Mouse (Mus musculus) urinary bladder, postnatal 14 days (tissue): ENCODE measurements around the gene Gm3739.
"Not testable (repeated sequence)": the region's sequence is repeated elsewhere in the genome, so short reads cannot be mapped to it uniquely, and the experiment has no call there.

Source experiments
- DNase-seq: peaks from one replicate; pipeline ENCODE4 v3.0.0; 2021; ENCODE audit warnings: low spot score

Gm3739 gene

DNA sequence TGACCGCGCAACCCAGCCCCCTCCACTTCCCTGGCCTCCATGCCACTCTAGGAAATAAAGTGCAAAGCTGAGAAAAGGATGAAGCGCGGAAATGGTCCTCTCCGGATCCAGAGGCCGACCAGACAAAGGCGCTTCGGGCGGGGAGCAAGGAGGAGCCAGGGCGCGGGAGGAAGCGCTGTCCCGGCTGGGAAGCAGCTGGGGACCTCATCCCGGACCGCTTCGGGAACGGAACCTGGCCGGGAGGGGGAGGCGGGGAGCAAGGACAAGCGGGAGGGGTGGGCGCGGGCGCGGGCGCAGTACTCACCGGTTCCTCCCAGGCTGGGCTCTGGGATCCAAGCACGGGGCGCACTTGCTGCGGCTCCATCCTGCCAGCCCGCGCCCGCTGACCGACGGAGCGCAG is at the start of gene Gm3739:
Gene Gm3739, minus strand, starts transcription at position 389 of the 400 bp plus-strand sequence.
- peak; percentile 2 for DNase-seq

DNA sequence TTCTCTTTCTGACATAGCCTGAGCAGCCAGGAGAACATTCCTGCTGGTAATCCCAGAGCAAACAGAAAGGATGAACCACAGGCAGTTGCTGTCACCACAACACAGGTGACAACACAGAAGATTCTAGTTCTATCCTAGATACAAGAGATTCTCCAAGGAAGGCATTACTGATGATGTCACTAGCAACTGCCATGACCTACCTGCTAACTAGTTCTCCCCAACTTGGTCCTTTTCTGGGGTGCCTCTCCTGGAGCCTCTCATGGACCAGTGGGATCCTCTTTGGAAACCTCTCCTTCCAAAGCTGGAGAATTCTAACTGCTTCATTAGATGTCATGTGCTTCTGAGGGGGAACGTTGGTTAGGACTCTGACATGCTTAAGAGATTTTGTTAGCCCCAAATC is 17.4 kb upstream of the Gm3739 start, which contains the start of gene Gm5797:
Gene Gm5797, minus strand, starts transcription at position 101 of the 400 bp plus-strand sequence.
- DNase-seq: not testable (repeated sequence)

DNA sequence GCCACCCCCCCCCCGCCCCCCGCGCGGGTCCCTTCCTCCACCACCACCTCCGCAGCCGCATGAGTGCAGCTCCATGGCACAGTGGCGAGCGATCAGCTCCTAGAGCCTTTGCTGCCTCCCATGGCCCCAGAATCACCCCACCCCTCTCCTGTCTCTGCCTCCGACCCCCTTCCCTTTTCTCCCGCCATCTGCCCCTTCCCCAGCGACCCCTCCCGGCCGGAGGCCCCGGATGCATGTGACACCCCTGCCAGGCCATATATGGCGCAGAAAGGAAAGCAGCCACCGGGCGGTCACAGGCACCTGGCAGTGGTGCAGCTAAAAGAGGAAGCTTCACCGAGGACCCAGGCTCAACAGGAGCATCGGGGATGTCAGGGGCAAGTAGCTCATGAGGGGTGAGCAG is 244 bp upstream of the Gm3739 start:
- DNase-seq: peak; percentile 2

DNA sequence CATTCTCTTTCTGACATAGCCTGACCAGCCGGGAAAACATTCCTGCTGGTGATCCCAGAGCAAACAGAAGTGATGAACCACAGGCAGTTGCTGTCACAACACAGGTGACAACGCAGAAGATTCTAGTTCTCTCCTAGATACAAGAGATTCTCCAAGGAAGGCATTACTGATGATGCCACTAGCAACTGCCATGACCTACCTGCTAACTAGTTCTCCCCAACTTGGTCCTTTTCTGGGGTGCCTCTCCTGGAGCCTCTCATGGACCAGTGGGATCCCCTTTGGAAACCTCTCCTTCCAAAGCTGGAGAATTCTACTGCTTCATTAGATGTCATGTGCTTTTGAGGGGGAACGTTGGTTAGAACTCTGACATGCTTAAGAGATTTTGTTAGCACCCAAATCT is 50.2 kb downstream of the Gm3739 start, which contains the start of gene Gm3727:
Gene Gm3727, minus strand, starts transcription at position 101 of the 400 bp plus-strand sequence.
- DNase-seq: not testable (repeated sequence)
